Mouse (Mus musculus) central nervous system, embryonic 18 days (tissue): ENCODE results near the gene Ly6g5b. TPM values are rescaled to one million over a fixed set of nuclear protein-coding genes. Genes with fewer than 3 reads are reported as not detected.

ENCODE experiments used
- polyA plus RNA-seq: library from polyadenylated mRNA; depleted of rRNA; stranded (reverse); fragments of >200 nt; gene quantifications from 2 replicates; pipeline ENCODE4 v1.2.3, GENCODE M21; 2012; rRNA removed

Gene Ly6g5b
- polyA plus RNA-seq: 2.3 TPM in 2 replicates

GRCm38 (mm10) chr17:35115046-35116019 is at the start of gene Ly6g5b:
Gene Ly6g5b (minus strand): TSS chr17:35115428.

DNA sequence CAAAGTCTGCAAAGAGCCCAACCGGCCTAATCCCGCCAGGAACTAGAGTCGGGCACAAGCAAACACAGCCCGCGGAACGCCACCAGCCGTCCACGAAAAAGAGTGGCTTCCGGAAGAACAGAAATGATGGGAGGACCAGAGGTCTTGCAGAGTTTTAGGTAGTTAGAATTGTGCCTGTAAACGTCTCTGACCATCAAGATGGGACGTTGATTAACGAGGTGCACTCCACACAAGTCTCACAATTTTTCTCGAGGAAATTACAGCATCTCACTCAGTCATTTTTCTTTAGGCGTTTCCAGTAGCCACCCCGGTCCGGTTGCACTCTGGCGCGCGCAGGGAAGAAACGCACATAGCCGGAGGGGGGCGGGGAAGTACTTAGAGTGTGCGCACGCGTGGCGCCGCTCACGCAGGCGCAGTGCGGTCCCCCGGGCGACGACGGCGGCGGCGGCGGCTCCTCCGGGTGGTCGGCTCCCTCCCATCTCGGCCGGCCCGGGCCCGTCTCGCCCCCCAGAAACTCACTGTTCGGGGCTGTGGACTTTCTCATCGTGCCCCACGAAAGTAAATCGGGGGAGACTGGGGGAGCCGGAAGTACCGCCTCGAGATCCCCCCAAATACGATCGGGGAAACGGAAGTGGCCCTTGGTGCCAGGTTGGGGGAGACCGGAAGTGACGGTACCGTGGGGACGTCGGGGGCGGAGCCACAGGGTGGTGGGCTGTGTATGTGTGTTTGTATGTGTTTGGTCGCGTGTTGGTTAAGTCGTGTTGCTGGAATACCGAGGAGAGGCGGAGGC is 19.8 kb upstream of the Ly6g5b start, which contains the start of gene Bag6:
Gene Bag6 (plus strand): TSS at position 378 of the 790 bp plus-strand sequence.

GRCm38 (mm10) chr17:35131500-35132173 is 16.4 kb upstream of the Ly6g5b start, which contains the start of gene Apom:
Gene Apom (minus strand): TSS chr17:35132050.

GRCm38 (mm10) chr17:35126206-35126611 is 11.0 kb upstream of the Ly6g5b start, which contains the start of gene D17H6S53E:
Gene D17H6S53E (plus strand): TSS chr17:35126373.

DNA sequence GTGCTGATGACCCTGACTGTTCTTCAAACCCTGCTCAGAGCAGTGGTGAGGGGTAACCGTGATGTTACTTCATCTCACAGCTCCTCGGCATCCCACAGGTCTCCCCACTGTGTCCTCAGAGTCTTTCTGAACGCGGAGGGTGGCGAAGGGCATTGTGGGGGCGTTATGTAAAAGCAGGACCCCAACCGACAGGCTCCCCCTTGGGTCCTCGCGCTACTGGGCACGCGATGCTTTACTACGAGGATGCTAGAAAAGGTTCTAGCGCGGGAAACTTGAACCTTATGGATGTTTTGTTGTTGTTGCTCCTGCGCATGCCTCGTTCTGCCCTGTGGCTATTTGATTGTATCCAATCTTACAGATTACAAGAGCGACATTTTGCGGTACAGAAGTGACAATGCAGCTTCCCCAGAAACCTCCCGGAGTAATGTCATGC is 6.7 kb upstream of the Ly6g5b start, which contains the start of gene Csnk2b:
Gene Csnk2b (minus strand): TSS at position 183 of the 433 bp plus-strand sequence.

GRCm38 (mm10) chr17:35121143-35121799 is 6.0 kb upstream of the Ly6g5b start, which contains the start of gene Gpank1:
Gene Gpank1 (plus strand): TSS chr17:35121455.

DNA sequence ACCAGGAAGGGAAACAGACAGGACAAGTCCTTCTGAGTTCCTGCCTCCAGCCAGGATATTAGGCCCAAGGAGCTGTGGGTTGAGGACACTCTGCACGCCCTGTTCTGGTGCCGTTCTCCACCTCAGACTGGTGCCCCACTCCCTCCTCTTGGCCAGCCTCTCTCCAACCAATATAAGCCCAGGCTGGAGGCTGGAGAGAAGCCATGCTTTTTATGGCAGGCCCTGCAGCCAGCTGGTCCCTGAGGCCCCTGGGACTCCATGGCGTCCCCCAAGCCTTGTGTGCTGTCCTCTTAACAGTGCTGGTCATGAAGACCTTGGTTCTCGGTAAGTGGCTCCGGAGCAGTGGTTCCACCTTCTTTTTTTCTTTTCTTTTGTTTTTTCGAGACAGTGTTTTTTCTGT is 7.1 kb downstream of the Ly6g5b start, which contains the start of gene Ly6g5c:
Gene Ly6g5c (plus strand): TSS at position 183 of the 400 bp plus-strand sequence.

DNA sequence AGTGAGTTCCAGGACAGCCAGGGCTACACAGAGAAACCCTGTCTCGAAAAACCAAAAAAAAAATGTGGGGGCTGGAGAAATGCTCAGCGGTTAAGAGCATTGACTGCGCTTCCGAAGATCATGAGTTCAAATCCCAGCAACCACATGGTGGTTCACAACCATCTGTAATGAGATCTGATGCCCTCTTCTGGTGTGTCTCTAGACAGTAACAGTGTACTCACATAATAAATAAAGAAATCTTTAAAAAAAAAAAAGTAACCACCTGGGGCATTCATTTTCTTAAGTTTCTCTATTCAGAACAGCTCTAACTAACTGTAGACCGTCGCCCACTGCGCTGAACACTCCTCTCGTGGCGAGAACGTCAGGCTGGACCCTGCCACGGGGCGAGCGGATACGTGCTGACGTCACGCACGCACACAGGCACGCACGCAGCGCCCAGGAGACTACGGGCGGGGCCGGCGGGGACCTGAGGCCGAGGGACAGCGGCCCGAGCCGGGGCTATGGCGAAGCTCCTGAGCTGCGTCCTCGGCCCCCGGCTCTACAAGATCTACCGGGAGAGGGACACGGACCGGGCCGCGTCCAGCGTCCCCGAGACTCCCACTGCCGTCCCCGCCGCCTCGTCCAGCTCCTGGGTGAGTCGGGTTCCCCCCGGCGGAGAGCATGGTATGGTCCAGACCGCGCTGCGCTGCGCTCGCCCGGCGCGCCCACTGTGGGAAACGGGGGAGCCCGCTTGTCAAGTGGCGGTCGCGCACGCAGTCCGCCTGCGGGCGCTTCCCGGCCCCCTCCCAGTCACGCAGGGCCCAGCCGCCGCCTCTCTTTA is 26.2 kb downstream of the Ly6g5b start, which contains the start of gene Abhd16a:
Gene Abhd16a (plus strand): TSS at position 439 of the 820 bp plus-strand sequence.

GRCm38 (mm10) chr17:35085208-35085865 is 29.9 kb downstream of the Ly6g5b start, which contains the start of gene Ly6g6f:
Gene Ly6g6f (minus strand): TSS chr17:35085610.

DNA sequence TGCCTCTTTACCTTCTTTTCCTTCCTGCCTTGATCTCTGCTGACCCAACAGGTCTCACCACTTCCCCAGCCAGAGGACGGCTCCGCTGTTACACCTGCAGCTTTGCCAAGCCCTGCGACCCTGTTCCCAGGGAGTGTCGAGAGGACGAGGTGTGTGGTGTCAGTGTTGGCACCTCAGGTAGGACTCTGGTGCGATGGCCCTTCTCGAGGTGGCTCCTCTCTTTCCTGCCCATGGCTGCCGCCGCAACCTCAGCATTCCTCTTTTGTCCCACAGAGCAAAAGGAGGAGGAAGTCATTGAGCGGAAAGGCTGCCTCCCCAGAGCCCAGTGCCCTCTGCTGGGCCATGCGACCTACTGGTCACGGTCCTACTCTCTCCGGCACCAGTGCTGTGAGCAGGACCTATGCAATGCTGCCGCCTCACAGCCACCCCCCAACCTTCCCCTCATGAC is 37.4 kb downstream of the Ly6g5b start, which contains the start of gene Ly6g6d:
Gene Ly6g6d (minus strand): TSS at position 280 of the 448 bp plus-strand sequence.

GRCm38 (mm10) chr17:35076507-35077176 is 38.6 kb downstream of the Ly6g5b start, which contains the start of gene Ly6g6e:
Gene Ly6g6e (plus strand): TSS chr17:35076902.

DNA sequence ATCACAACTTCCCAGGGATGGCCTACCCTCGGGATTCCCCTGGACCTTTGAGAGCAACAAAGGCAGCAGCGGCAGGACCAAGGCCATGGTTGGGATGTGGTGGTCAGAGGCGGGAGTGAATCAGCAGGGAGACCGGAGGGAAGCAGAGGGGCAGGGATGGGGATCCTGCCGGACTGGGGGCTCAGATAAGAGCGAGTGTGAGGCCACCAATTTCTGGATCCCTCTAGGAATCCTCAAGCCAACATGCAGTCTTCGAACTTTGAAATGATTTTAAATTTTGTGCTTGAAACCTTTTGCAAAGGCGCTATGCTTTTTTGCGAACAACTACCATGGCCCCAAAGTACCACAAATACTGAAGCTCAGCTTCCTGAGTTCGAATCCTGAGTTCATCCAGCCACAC is 49.1 kb downstream of the Ly6g5b start, which contains the start of gene Mpig6b:
Gene Mpig6b (minus strand): TSS at position 101 of the 400 bp plus-strand sequence.

GRCm38 (mm10) chr17:35064951-35065947 is 50.0 kb downstream of the Ly6g5b start, which contains the start of gene Ly6g6c:
Gene Ly6g6c (plus strand): TSS chr17:35065388.

